Mouse (Mus musculus): ENCODE data around the gene Smarca1. TPM values are rescaled to one million over a fixed set of nuclear protein-coding genes. Genes with fewer than 3 reads are reported as not detected.

Smarca1 gene
- total RNA-seq, 1 experiment = 6.8 TPM

DNA sequence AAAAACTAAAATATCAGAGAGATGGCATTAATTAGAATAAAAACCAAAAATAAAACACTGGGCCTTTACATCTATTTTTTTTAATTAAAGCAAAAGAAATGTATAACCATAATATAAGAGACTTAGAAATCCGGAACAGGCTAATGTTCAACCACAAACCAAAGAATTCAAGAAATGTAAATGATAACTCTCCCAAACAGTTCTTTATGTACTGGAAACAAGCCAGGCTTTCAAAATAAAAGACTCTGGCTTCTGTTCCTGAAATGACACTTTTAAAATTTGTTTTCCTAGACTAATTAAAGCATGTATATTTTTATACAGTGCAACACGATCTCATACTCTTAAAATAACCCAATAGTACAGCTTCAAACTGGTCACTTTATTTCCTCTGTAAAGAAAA is 5.4 kb downstream of the Smarca1 start:
- Histone ChIP-seq H3K4me1 (ENCODE audit: control insufficient read depth in 2 of 2, insufficient read depth in 2 of 2, low read length in 2 of 2, poor library complexity in 1 of 2) (no peaks in the 10 kb centered on the region), H3K36me3 (ENCODE audit: control insufficient read depth, insufficient read depth, low read length, poor library complexity, severe bottlenecking) (no peaks in the 10 kb centered on the region), H3K27ac (ENCODE audit: insufficient read depth, low read depth, low read length, poor library complexity, severe bottlenecking) (no peak overlapping the region), H3K9me3 (ENCODE audit: control insufficient read depth, insufficient read depth, low read depth, low read length) (no peaks in the 10 kb centered on the region), H3K4me3 (ENCODE audit: insufficient read depth in 1 of 2, low read depth in 1 of 2, low read length in 2 of 2, poor library complexity in 1 of 2, severe bottlenecking in 1 of 2) (no peak overlapping the region), H3K9ac (ENCODE audit: insufficient read depth, low read depth, low read length, poor library complexity, severe bottlenecking) (no peak overlapping the region)
- TF ChIP-seq ZC3H11A (IDR thresholded peaks at IDR 0.05; ENCODE audit: borderline replicate concordance, low read depth, low read length) = no peak
- no peak for TF ChIP-seq CHD2 (IDR thresholded peaks at IDR 0.05; ENCODE audit: low read depth, low read length)
- TF ChIP-seq MAFK (IDR thresholded peaks at IDR 0.05; ENCODE audit: insufficient read depth, low read depth, low read length) = no peak
- DNase-seq (ENCODE audit: low read depth, low spot score) = no peak
- in situ Hi-C loops (cut with MboI; ENCODE audit: low sequenced_read_pairs in 2 of 2, unreplicated experiment in 2 of 2) = no loop called here

GRCm38 (mm10) chrX:47882813-47883212 is 10.0 kb downstream of the Smarca1 start:
- H3K4me3 ChIP-seq (ENCODE audit: insufficient read depth in 1 of 2, low read depth in 1 of 2, low read length in 2 of 2, poor library complexity in 1 of 2, severe bottlenecking in 1 of 2) = no peak overlapping the region
- H3K9ac ChIP-seq (ENCODE audit: insufficient read depth, low read depth, low read length, poor library complexity, severe bottlenecking) = no peak overlapping the region
- no peaks in the 10 kb centered on the region for H3K9me3 ChIP-seq (ENCODE audit: control insufficient read depth, insufficient read depth, low read depth, low read length)
- in situ Hi-C loops (cut with MboI; ENCODE audit: low sequenced_read_pairs in 2 of 2, unreplicated experiment in 2 of 2) = no loop called here
- no peak overlapping the region for H3K27ac ChIP-seq (ENCODE audit: insufficient read depth, low read depth, low read length, poor library complexity, severe bottlenecking)
- no peak for DNase-seq (ENCODE audit: low read depth, low spot score)
- H3K4me1 ChIP-seq (ENCODE audit: control insufficient read depth in 2 of 2, insufficient read depth in 2 of 2, low read length in 2 of 2, poor library complexity in 1 of 2) = no peaks in the 10 kb centered on the region
- TF ChIP-seq MAFK (IDR thresholded peaks at IDR 0.05; ENCODE audit: insufficient read depth, low read depth, low read length) (no peak), HCFC1 (IDR thresholded peaks at IDR 0.05; ENCODE audit: borderline replicate concordance, insufficient read depth, low read length) (no peak), ZC3H11A (IDR thresholded peaks at IDR 0.05; ENCODE audit: borderline replicate concordance, low read depth, low read length) (no peak)
- H3K36me3 ChIP-seq (ENCODE audit: control insufficient read depth, insufficient read depth, low read length, poor library complexity, severe bottlenecking) = no peaks in the 10 kb centered on the region

GRCm38 (mm10) chrX:47880052-47880451 is 12.7 kb downstream of the Smarca1 start:
- no peaks in the 10 kb centered on the region for H3K36me3 ChIP-seq (ENCODE audit: control insufficient read depth, insufficient read depth, low read length, poor library complexity, severe bottlenecking)
- no peaks in the 10 kb centered on the region for H3K4me1 ChIP-seq (ENCODE audit: control insufficient read depth in 2 of 2, insufficient read depth in 2 of 2, low read length in 2 of 2, poor library complexity in 1 of 2)
- no peaks in the 10 kb centered on the region for H3K9me3 ChIP-seq (ENCODE audit: control insufficient read depth, insufficient read depth, low read depth, low read length)
- TF ChIP-seq HCFC1 (IDR thresholded peaks at IDR 0.05; ENCODE audit: borderline replicate concordance, insufficient read depth, low read length) (no peak), ZNF384 (IDR thresholded peaks at IDR 0.05; ENCODE audit: low read depth, low read length) (no peak), ZC3H11A (IDR thresholded peaks at IDR 0.05; ENCODE audit: borderline replicate concordance, low read depth, low read length) (no peak)
- in situ Hi-C loops (cut with MboI; ENCODE audit: low sequenced_read_pairs in 2 of 2, unreplicated experiment in 2 of 2) = no loop called here
- no peak overlapping the region for H3K9ac ChIP-seq (ENCODE audit: insufficient read depth, low read depth, low read length, poor library complexity, severe bottlenecking)
- H3K27ac ChIP-seq (ENCODE audit: insufficient read depth, low read depth, low read length, poor library complexity, severe bottlenecking) = no peak overlapping the region
- no peak overlapping the region for H3K4me3 ChIP-seq (ENCODE audit: insufficient read depth in 1 of 2, low read depth in 1 of 2, low read length in 2 of 2, poor library complexity in 1 of 2, severe bottlenecking in 1 of 2)
- no peak for DNase-seq (ENCODE audit: low read depth, low spot score)

- H3K36me3 ChIP-seq (ENCODE audit: control insufficient read depth, insufficient read depth, low read length, poor library complexity, severe bottlenecking) = no peaks in the 10 kb centered on the region
- H3K27ac ChIP-seq (ENCODE audit: insufficient read depth, low read depth, low read length, poor library complexity, severe bottlenecking) = no peak overlapping the region
- no peaks in the 10 kb centered on the region for H3K4me1 ChIP-seq (ENCODE audit: control insufficient read depth in 2 of 2, insufficient read depth in 2 of 2, low read length in 2 of 2, poor library complexity in 1 of 2)
- H3K9me3 ChIP-seq (ENCODE audit: control insufficient read depth, insufficient read depth, low read depth, low read length) = no peaks in the 10 kb centered on the region
- no peak for TF ChIP-seq ZC3H11A (IDR thresholded peaks at IDR 0.05; ENCODE audit: borderline replicate concordance, low read depth, low read length)
- no peak for TF ChIP-seq ZNF384 (IDR thresholded peaks at IDR 0.05; ENCODE audit: low read depth, low read length)
- TF ChIP-seq CHD2 (IDR thresholded peaks at IDR 0.05; ENCODE audit: low read depth, low read length) = no peak
- no peak for TF ChIP-seq MAFK (IDR thresholded peaks at IDR 0.05; ENCODE audit: insufficient read depth, low read depth, low read length)
- TF ChIP-seq HCFC1 (IDR thresholded peaks at IDR 0.05; ENCODE audit: borderline replicate concordance, insufficient read depth, low read length) = no peak
- no peak overlapping the region for H3K4me3 ChIP-seq (ENCODE audit: insufficient read depth in 1 of 2, low read depth in 1 of 2, low read length in 2 of 2, poor library complexity in 1 of 2, severe bottlenecking in 1 of 2)
- in situ Hi-C loops (cut with MboI; ENCODE audit: low sequenced_read_pairs in 2 of 2, unreplicated experiment in 2 of 2) = no loop called here
- H3K9ac ChIP-seq (ENCODE audit: insufficient read depth, low read depth, low read length, poor library complexity, severe bottlenecking) = no peak overlapping the region
- DNase-seq (ENCODE audit: low read depth, low spot score) = no peak
Observed at GRCm38 (mm10) chrX:47858544-47858943, 34.2 kb downstream of the Smarca1 start.

- TF ChIP-seq ZC3H11A (IDR thresholded peaks at IDR 0.05; ENCODE audit: borderline replicate concordance, low read depth, low read length) = no peak
- no peak for TF ChIP-seq CHD2 (IDR thresholded peaks at IDR 0.05; ENCODE audit: low read depth, low read length)
- TF ChIP-seq HCFC1 (IDR thresholded peaks at IDR 0.05; ENCODE audit: borderline replicate concordance, insufficient read depth, low read length) = no peak
- no peak for TF ChIP-seq ZNF384 (IDR thresholded peaks at IDR 0.05; ENCODE audit: low read depth, low read length)
- no peak for TF ChIP-seq MAFK (IDR thresholded peaks at IDR 0.05; ENCODE audit: insufficient read depth, low read depth, low read length)
- Histone ChIP-seq H3K9me3 (ENCODE audit: control insufficient read depth, insufficient read depth, low read depth, low read length) (no peaks in the 10 kb centered on the region), H3K27ac (ENCODE audit: insufficient read depth, low read depth, low read length, poor library complexity, severe bottlenecking) (no peak overlapping the region), H3K9ac (ENCODE audit: insufficient read depth, low read depth, low read length, poor library complexity, severe bottlenecking) (no peak overlapping the region), H3K4me3 (ENCODE audit: insufficient read depth in 1 of 2, low read depth in 1 of 2, low read length in 2 of 2, poor library complexity in 1 of 2, severe bottlenecking in 1 of 2) (no peak overlapping the region), H3K36me3 (ENCODE audit: control insufficient read depth, insufficient read depth, low read length, poor library complexity, severe bottlenecking) (no peaks in the 10 kb centered on the region), H3K4me1 (ENCODE audit: control insufficient read depth in 2 of 2, insufficient read depth in 2 of 2, low read length in 2 of 2, poor library complexity in 1 of 2) (no peaks in the 10 kb centered on the region)
- DNase-seq (ENCODE audit: low read depth, low spot score) = no peak
- in situ Hi-C loops (cut with MboI; ENCODE audit: low sequenced_read_pairs in 2 of 2, unreplicated experiment in 2 of 2) = no loop called here
Observed at GRCm38 (mm10) chrX:47835835-47836195, 57.0 kb downstream of the Smarca1 start.

Data from ES-E14 (cell line).